Mouse (Mus musculus): ENCODE results near the gene Atp6v0e.
A peak's percentile ranks its signal among the peaks of the same experiment; 100 is the strongest.

Atp6v0e gene

GRCm38 (mm10) chr17:26662978-26663683 is at the start of gene Atp6v0e:
Gene Atp6v0e (plus strand): TSS chr17:26663231.
- DNase-seq (ENCODE audit: low spot score) = peak; percentile 98

GRCm38 (mm10) chr17:26614286-26614685 is 48.7 kb upstream of the Atp6v0e start:
- DNase-seq (ENCODE audit: low spot score) = no peak

- DNase-seq (ENCODE audit: low spot score) = no peak
These were observed 48.1 kb upstream of the Atp6v0e start for GRCm38 (mm10) chr17:26614708-26615486.

- no peak for DNase-seq (ENCODE audit: low spot score)
These were observed 46.3 kb upstream of the Atp6v0e start for GRCm38 (mm10) chr17:26616696-26617095.

GRCm38 (mm10) chr17:26618498-26618897 is 44.5 kb upstream of the Atp6v0e start:
- DNase-seq (ENCODE audit: low spot score) = no peak

- DNase-seq (ENCODE audit: low spot score) = no peak
These were observed 43.5 kb upstream of the Atp6v0e start for GRCm38 (mm10) chr17:26619577-26619976.

GRCm38 (mm10) chr17:26620292-26620691 is 42.7 kb upstream of the Atp6v0e start:
- DNase-seq (ENCODE audit: low spot score) = no peak

GRCm38 (mm10) chr17:26620786-26621766 is 42.0 kb upstream of the Atp6v0e start:
- DNase-seq (ENCODE audit: low spot score) = no peak

- no peak for DNase-seq (ENCODE audit: low spot score)
These were observed 41.1 kb upstream of the Atp6v0e start for GRCm38 (mm10) chr17:26621912-26622311.

GRCm38 (mm10) chr17:26623991-26624390 is 39.0 kb upstream of the Atp6v0e start:
- DNase-seq (ENCODE audit: low spot score) = no peak

GRCm38 (mm10) chr17:26624999-26625398 is 38.0 kb upstream of the Atp6v0e start:
- DNase-seq (ENCODE audit: low spot score) = no peak

GRCm38 (mm10) chr17:26625521-26626010 is 37.5 kb upstream of the Atp6v0e start:
- no peak for DNase-seq (ENCODE audit: low spot score)

- DNase-seq (ENCODE audit: low spot score) = no peak
These were observed 34.6 kb upstream of the Atp6v0e start for GRCm38 (mm10) chr17:26628479-26628878.

- DNase-seq (ENCODE audit: low spot score) = no peak
These were observed 34.1 kb upstream of the Atp6v0e start for GRCm38 (mm10) chr17:26628936-26629335.

- no peak for DNase-seq (ENCODE audit: low spot score)
These were observed 31.2 kb upstream of the Atp6v0e start for GRCm38 (mm10) chr17:26631811-26632327.

- no peak for DNase-seq (ENCODE audit: low spot score)
These were observed 29.8 kb upstream of the Atp6v0e start for GRCm38 (mm10) chr17:26633186-26633585.

GRCm38 (mm10) chr17:26633926-26634325 is 29.1 kb upstream of the Atp6v0e start:
- DNase-seq (ENCODE audit: low spot score) = no peak

GRCm38 (mm10) chr17:26634539-26634938 is 28.5 kb upstream of the Atp6v0e start:
- no peak for DNase-seq (ENCODE audit: low spot score)

- no peak for DNase-seq (ENCODE audit: low spot score)
These were observed 27.1 kb upstream of the Atp6v0e start for GRCm38 (mm10) chr17:26635951-26636350.

GRCm38 (mm10) chr17:26637851-26638250 is 25.2 kb upstream of the Atp6v0e start:
- DNase-seq (ENCODE audit: low spot score) = no peak

GRCm38 (mm10) chr17:26638655-26639054 is 24.4 kb upstream of the Atp6v0e start:
- DNase-seq (ENCODE audit: low spot score) = peak; percentile 84

- DNase-seq (ENCODE audit: low spot score) = no peak
These were observed 23.2 kb upstream of the Atp6v0e start for GRCm38 (mm10) chr17:26639791-26640190.
